Mouse (Mus musculus) thymus, postnatal 4 days (tissue): ENCODE measurements at regions not wholly inside any gene's neighbourhood (a gene's known extent, or its start where the extent isn't known, plus 50 kb on each side); places are given as distances from the start of the nearest gene placed in this dataset.
"Not testable (repeated sequence)": the region's sequence is repeated elsewhere in the genome, so short reads cannot be mapped to it uniquely, and the experiment has no call there.

Experiments used
- DNase-seq: peaks from one replicate; pipeline ENCODE4 v3.0.0; 2021

- DNase-seq: no peak
Observed at GRCm38 (mm10) chr14:76746282-76746681, 189.6 kb upstream of the Serp2 start.

- DNase-seq: no peak
Observed at GRCm38 (mm10) chr14:76744674-76745433, 188.2 kb upstream of the Serp2 start.

DNA sequence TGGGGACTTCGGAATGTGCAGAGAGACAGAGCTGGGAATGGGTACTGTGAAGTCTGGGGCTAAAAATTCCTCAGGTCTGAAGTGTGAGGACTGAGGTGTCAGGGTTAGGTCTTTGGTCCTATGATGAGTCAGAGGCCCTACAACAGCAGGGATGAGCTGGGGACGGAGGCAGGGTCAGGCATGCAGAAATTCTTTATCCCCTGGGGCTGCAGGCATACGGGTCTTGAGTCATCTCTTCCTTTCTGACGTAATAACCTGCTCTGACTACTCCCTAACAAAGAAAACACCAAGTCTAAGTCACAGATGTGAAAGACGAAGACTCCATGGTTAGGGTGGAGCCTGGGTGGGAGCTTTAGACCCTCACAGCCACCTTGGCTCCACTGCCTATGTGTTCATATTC, 185.6 kb upstream of the Serp2 start:
- DNase-seq: no peak

DNA sequence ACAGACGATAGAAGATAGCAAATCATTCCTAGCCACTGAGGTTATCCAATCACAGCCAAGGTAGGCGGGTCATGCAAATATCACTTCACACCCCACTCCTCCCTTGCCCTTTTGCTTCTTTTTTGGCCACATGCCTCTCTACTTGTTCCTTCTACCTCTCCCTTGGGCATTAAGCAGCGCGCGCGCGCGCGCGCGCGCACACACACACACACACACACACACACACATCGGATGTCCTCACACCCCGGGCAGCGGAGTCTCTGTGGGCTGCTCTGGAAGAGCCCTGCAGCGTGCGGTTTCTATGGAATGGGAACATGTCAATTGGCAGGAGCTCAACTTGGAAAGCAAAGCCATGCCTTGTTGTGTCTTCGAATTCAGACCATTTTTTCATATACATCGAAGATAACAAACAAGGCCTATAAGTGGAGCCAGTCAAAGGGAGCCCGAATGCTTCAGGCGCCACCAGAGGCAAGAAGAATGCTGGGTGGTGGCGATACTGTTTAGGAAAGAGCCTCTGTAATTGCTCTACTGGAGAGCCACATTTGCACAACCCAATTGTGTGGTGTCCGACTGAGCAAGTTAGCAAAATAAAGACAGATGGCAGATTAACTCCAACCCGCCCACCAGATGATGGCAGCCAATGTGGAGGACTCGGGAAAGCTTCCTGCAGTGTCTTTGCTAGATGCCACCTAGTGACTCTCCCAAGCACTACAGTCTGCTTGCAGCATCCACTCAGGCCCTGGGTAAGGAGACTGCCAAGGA, 183.3 kb upstream of the Serp2 start:
- DNase-seq: peak; percentile 67

DNA sequence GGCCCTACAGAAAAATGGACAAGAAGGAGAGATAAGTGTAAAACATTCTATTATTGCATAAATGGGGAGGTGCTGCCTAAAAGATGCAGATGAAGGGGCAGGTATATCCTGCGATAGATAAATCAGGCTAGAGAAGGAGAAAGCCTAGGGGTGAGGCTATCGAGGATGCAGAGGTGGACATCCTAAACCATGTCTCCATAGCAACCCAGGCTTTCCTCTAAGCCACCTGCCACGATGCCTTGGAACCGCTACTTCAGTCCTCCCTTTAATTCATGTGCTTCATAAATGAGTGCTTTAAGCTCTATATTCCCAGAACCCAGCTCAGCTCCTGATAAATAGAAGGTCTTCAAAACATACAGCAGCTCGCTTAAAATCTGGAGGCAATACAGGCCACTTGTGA, 179.3 kb upstream of the Serp2 start:
- DNase-seq: no peak

DNA sequence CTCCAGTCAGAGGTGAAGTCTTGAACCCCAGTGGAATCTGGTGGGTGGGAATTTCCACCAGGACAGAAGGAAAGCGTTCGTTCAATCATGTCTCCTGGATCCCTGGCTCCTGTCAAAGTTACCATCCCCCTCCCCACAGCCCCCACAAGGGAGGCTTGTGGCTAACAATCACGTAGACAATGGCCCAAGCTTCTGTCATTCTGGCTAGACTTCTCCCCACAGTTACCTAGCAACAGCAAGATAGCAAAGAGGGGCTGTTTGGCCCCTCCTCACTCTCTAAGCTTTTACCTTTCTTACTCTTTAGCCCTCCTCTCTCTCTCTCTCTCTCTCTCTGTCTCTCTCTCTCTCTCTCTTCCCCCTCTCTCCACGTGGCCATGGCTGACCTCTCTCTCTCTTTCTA, 178.4 kb upstream of the Serp2 start:
- DNase-seq: no peak

GRCm38 (mm10) chr14:76733258-76733823, 176.7 kb upstream of the Serp2 start:
- DNase-seq: no peak

GRCm38 (mm10) chr14:76731096-76731986, 174.7 kb upstream of the Serp2 start:
- DNase-seq: no peak

DNA sequence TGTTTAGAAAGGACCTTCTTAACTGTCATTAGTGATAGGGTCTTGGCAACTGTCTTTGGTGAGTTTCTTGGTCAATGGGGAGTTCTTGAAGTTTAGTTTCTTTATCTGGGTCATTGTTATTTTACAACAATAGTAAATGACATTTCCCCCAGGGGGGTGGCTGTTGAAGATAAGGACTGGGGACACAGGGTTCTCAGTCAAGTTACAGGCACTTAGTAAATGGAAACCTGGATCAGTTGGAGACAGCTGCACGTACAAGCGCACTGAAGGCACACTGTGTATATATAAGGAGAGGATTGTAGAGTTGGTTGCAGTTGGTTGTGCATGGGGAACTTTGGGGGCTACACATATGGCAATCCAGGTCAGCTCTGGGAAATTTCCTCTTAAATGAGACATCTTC, 169.2 kb upstream of the Serp2 start:
- DNase-seq: no peak

- DNase-seq: not testable (repeated sequence)
Observed at GRCm38 (mm10) chr14:76725231-76725630, 168.5 kb upstream of the Serp2 start.

GRCm38 (mm10) chr14:76724826-76725225, 168.1 kb upstream of the Serp2 start:
- no peak for DNase-seq

DNA sequence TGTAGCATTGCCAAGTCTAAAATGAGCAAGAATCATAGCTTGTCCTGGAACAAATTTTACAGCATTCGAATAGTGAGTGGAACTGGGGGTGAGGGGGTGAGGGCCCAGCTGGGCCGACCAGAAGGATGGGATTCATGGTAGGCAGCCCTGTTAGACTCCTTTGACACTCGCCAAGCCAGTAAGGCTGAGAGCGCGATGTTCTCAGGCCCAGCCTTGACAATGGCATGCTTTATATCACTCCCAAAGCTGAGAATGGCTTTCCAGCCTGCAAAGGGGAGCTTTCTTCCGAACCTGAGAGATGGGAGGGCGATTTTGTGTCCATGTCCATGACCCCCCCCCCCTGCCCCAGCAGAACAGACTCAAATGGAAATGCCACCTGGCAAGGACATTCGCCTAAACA, 167.7 kb upstream of the Serp2 start:
- DNase-seq: no peak

- DNase-seq: no peak
Observed at GRCm38 (mm10) chr14:76723551-76723950, 166.9 kb upstream of the Serp2 start.

- no peak for DNase-seq
Observed at GRCm38 (mm10) chr14:76722297-76722696, 165.6 kb upstream of the Serp2 start.

DNA sequence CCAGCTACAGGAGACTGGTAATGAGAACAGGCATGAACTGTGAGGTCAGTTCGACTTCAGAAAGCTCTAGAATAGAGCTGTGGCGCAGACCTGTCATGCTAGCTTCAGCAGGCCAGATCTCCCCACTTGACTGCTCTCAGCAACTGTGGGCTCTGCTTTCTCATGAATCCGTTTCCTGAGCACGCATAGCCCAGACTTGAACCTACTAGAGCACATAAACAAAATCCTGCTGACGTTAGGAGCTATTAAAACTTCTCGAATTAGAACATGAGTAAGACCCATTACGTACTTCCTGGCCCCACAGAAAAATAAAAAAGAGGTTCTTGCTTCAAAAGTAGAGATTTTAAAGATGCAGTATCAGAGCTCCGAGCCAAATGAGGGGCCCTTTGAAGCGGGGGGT, 165.1 kb upstream of the Serp2 start:
- no peak for DNase-seq

DNA sequence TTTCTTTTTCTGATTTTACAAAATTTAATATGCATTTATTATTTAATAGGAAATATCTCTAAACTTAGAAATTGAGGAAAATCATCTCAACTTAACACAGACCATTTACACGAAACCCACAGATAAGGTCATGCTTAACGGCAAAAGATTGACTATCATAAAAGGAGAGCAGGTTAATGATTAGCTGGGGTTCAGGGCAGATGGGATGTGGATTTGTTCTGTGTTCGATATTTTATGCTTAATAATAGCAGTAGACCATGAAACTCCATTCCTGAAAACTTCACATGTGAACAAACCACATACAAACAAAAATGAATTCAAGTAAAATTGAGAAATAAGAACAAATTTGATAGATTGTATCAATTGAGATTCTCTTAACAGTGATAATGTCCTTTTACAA, 160.4 kb upstream of the Serp2 start:
- no peak for DNase-seq

DNA sequence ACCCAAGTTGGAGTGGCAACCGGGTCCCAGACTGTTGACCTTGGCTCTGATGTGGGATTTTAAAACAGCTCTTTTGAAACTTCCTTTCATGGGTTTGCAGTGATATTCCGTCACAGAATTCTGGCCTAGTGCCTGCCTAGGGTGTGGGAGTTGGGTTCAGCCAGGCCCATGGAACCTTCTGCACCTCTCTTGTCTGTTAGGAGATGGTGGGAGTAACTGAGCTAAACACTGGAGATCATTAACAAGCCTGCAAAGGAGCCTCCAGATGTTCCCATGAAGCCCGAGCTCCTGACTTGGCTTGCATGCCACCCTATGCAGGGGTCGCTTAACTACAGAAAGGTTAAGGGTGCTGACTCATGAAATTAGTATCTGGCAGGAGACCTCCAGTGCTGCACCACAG, 158.0 kb upstream of the Serp2 start:
- no peak for DNase-seq

- no peak for DNase-seq
Observed at GRCm38 (mm10) chr14:76713946-76714345, 157.3 kb upstream of the Serp2 start.

GRCm38 (mm10) chr14:76708728-76709127, 152.0 kb upstream of the Serp2 start:
- no peak for DNase-seq

DNA sequence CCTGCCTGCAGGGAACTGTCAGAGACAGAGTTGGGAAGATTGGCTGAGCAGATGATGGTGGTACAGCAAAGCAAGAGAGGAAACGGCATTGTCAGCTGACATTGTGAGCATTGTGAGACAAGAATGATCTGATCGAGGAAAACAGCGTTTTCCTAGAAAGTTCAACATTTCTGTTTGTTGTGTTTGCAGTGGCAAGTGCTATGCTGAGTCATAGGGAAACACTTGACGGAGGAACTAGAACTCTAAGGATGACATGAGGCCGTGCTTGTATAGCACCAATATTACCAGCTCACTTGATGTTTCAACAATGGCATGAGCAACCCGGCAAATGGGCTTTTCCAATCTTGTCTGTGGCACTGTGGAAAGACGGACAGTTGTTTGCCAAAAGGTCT, 146.7 kb upstream of the Serp2 start:
- no peak for DNase-seq

- DNase-seq: no peak
Observed at GRCm38 (mm10) chr14:76702709-76703372, 146.2 kb upstream of the Serp2 start.

GRCm38 (mm10) chr14:76701911-76702708, 145.4 kb upstream of the Serp2 start:
- DNase-seq: no peak
